Mouse (Mus musculus): ENCODE measurements around the gene Cpvl.

DNA sequence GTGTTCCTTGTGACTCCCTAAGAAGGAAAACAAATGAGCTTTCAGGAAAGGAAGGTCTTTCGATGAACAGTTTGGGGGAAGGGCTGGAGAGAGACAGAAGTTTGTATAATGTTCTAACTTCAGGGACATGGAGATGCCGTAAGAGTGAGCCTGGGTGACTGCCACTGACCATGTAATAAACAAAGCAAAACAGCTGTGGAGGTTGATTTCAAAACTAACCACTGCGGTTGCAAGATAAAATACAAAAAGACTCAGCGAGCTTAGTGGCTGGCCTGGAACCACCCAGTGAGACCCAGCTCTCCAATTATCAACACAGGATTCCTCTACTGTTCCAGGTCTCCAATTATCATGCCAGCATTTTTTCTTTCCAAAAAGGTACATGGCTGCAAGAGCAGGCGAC, 33.6 kb downstream of the Cpvl start:
- TF ChIP-seq POLR2A (IDR thresholded peaks at IDR 0.05; ENCODE audit: insufficient read depth, low read depth, low read length) (no peak), CTCF (IDR thresholded peaks at IDR 0.05) (no peak), EP300 (IDR thresholded peaks at IDR 0.05; ENCODE audit: insufficient read depth, low read depth, low read length) (no peak)
